ENCODE assay signal across 16 mouse cellular contexts in the genomic region with DNA sequence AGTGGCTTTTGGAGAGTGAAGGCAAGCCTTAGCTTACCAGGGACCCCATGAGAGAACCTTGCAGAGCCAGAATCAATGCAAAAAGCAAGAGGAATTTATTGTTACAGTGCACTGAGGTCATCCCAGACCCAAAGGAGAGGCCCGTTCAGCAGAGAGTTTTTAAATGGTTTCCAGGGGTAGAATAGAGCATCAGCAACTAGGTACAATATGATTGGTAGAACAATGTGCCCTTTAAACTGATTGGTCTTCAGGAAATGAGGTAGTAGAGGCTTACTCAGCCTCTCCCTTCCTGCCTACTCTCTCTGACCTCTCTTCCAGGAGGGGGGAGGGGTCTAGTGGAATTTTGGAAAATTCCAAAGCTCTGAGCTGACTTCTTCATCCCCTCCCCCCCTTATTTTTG.
"Had no signal": no experiment of that assay in that cellular context is flagged by ENCODE, and none has a peak within 500 bp of the region (broad histone marks: within the 10 kb centered on the region; RNA-seq: fewer than 3 reads in every experiment).

No protein-coding gene starts in this region.

- H3K4me1 ChIP-seq: lung, embryonic 15.5 days; midbrain, embryonic 12.5 days; stomach, embryonic 15.5 days had no signal

- H3K9ac ChIP-seq: lung, embryonic 15.5 days; midbrain, embryonic 12.5 days; neural tube, embryonic 12.5 days; stomach, embryonic 15.5 days had no signal

- H3K36me3 ChIP-seq: lung, embryonic 15.5 days; midbrain, embryonic 12.5 days; neural tube, embryonic 12.5 days; stomach, embryonic 15.5 days had no signal

- H3K4me3 ChIP-seq: lung, embryonic 15.5 days; megakaryocyte, embryonic 14.5 days; midbrain, embryonic 12.5 days; neural tube, embryonic 12.5 days; stomach, embryonic 15.5 days had no signal

- ATAC-seq: lung, postnatal 0 days had no signal

- H3K4me2 ChIP-seq: lung, embryonic 15.5 days; midbrain, embryonic 12.5 days; neural tube, embryonic 12.5 days; stomach, embryonic 15.5 days had no signal

- DNase-seq: lung, adult 2 months; lung, postnatal 14 days; lung, postnatal 36 days; midbrain, embryonic 14.5 days; right cerebral cortex, postnatal 14 days; thymus, adult 2 months; thymus, postnatal 25 days; thymus, postnatal 4 days had no signal

- H3K27me3 ChIP-seq: lung, embryonic 15.5 days; megakaryocyte, embryonic 14.5 days; midbrain, embryonic 12.5 days; neural tube, embryonic 12.5 days; stomach, embryonic 15.5 days had no signal

- H3K27ac ChIP-seq: lung, embryonic 15.5 days; macrophage; midbrain, embryonic 12.5 days; neural tube, embryonic 12.5 days; stomach, embryonic 15.5 days; stomach, postnatal 0 days had no signal

- H3K9me3 ChIP-seq: lung, embryonic 15.5 days; megakaryocyte, embryonic 14.5 days; midbrain, embryonic 12.5 days; neural tube, embryonic 12.5 days; stomach, embryonic 15.5 days had no signal
